Mouse (Mus musculus) lung, adult 2 months (tissue): ENCODE results near the gene Treh. TPM values are rescaled to one million over a fixed set of nuclear protein-coding genes. Genes with fewer than 3 reads are reported as not detected.

Source experiments
- DNase-seq: peaks from one replicate; pipeline ENCODE4 v3.0.0; 2022
- H3K4me1 ChIP-seq: fragments of 200-500 bp; 2 replicates; pipeline ENCODE4 v1.6.1; 2011; ENCODE audit warnings: low read length; ENCODE audit not compliant: control insufficient read depth, insufficient read depth
- H3K4me3 ChIP-seq: fragments of 200-500 bp; replicated peaks from 2 replicates; pipeline ENCODE3; 2011; ENCODE audit warnings: low read depth, mild to moderate bottlenecking, control low read depth, low read length; ENCODE audit errors: extremely low read depth
- CTCF ChIP-seq: fragments of 200-500 bp; IDR thresholded peaks from 2 replicates; pipeline ENCODE4 v1.5.1; 2011; ENCODE audit warnings: mild to moderate bottlenecking, low read length, control low read depth; ENCODE audit not compliant: insufficient read depth
- POLR2A ChIP-seq: fragments of 200-500 bp; IDR thresholded peaks from 2 replicates; pipeline ENCODE4 v1.6.1; 2011; ENCODE audit warnings: low read depth, mild to moderate bottlenecking, control low read depth, low read length, borderline replicate concordance; ENCODE audit errors: extremely low read depth
- WGBS: fragments of 180-500 bp; shearing (Covaris S2); methylation state at CpG from one replicate; pipeline ENCODE4 v1.1.7; 2018; 5-methylcytosine and 5-hydroxymethylcytosine counted together
- polyA plus RNA-seq: library from polyadenylated mRNA; depleted of rRNA; stranded (reverse); fragments of >200 nt; gene quantifications from 2 replicates; pipeline ENCODE4 v1.2.3, GENCODE M21; 2012

Gene Treh
- polyA plus RNA-seq, 1 experiment, result not detected

DNA sequence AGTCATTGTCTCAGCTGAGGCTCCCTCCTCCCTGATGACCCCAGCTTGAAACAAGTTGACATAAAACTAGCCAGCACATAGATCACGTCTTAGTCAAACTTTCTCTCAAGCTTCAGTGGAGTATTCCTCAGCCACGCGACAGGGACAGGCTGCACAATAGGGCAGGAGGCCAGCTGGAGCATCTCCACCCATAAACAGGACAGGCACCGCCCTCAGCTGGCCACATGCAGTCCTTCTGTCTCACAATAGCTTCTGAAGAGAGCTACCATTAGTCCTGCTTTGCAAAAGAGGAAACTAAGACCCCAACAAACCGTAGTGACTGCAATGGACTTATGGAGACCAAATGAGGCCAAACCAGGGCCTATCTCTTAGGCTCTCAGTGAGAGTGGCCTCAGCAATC is 27.6 kb upstream of the Treh start:
- DNase-seq, result peak; percentile 48
- WGBS, result 24% methylated on average over 5 of the region's 5 CpGs

DNA sequence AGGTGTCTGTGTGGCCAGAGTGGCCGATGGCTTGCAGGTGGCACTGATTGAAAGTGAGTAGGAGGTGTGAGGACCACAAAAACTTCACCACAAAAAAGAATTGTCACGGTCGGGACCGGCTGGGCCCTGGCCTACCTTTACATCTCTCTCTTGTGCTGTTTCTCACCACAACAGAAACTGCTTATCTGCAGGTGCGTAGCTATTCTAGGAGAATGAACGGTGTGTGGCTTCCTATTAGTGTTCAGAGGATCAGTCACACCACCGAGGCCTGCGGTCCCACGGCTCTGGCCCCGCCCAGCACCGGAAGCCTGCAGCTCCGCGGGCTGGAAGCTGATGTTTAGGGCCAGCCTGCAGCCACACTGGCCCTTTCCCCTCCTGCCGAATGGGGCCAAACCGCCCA is 27.1 kb upstream of the Treh start:
- Histone ChIP-seq H3K4me3 (no peak overlapping the region), H3K4me1 (peaks cover 7% of the 10 kb centered on the region)
- WGBS, result 37% methylated on average over 15 of the region's 15 CpGs
- DNase-seq, result no peak
- TF ChIP-seq CTCF (no peak), POLR2A (no peak)

More for the DNA sequence above, 27.6 kb upstream of the Treh start:
- Histone ChIP-seq H3K4me3 (no peak overlapping the region), H3K4me1 (peaks cover 7% of the 10 kb centered on the region)
- TF ChIP-seq POLR2A (no peak), CTCF (peak; percentile 35; the same call in 1 of the 2 replicates)

DNA sequence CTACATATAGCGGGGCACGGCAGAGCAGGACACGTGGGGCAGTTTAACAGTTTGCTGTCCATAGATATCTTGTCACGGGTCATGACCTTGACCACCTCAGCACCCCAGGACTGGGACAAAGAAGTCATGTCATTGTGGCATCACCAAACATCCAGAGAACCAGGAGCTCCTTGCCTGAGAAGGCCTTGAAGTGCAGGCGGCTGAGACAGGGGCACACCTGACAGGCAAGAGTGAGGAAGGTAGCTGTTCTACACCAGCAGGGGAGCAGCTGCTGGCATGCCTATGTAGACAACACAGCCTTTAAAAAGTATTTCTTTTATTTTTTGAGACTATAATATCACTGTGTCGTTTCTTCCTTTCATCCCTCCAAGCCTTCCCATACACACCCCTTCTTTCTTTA is 26.7 kb upstream of the Treh start:
- no peak for DNase-seq
- TF ChIP-seq CTCF, result no peak
- TF ChIP-seq POLR2A, result no peak
- 73% methylated on average over 6 of the region's 6 CpGs for WGBS
- H3K4me3 ChIP-seq, result no peak overlapping the region
- H3K4me1 ChIP-seq, result peaks cover 7% of the 10 kb centered on the region

DNA sequence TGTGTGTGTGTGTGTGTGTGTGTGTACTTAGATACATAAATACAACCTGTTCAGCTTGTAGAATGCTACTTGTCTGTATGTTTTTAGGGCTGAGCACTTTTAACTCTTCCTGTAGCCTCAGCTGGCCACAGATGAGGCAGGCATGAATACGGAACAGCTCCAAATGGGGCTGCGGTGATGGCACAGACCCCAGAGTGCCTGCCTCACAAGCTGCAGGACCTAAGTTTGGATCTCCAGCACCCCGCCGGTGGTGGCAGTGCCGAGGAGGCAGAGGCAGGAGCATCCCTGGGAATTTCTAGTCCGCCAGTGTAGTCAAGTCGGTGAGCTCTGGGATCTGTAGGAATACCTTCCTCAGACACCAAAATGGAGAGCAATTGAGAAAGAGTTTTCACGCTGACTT is 26.0 kb upstream of the Treh start:
- DNase-seq, result no peak
- 89% methylated on average over 8 of the region's 8 CpGs for WGBS
- TF ChIP-seq CTCF (no peak), POLR2A (no peak)
- Histone ChIP-seq H3K4me3 (no peak overlapping the region), H3K4me1 (peaks cover 7% of the 10 kb centered on the region)

DNA sequence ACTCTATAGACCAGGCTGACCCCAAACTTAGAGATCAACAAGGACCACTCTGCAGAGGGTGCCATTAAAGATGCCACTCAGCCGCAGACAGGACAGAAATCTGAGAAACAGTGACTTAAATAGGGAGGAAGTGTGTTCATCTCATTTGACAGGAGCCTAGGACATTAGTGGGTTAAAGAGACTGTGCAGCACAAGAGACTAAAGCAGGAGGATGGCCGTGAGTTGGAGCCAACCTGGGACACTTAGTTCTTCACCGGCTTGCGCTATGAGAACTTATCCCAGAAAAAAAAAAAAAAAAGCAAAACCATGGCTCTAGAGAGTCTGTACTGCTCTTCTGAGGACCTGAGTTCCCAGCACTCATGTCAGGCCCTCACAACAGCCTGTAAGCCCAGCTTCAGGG is 25.4 kb upstream of the Treh start:
- WGBS, result 76% methylated on average over 4 of the region's 4 CpGs
- TF ChIP-seq POLR2A (no peak), CTCF (no peak)
- DNase-seq, result no peak
- peaks cover 7% of the 10 kb centered on the region for H3K4me1 ChIP-seq
- H3K4me3 ChIP-seq, result no peak overlapping the region

DNA sequence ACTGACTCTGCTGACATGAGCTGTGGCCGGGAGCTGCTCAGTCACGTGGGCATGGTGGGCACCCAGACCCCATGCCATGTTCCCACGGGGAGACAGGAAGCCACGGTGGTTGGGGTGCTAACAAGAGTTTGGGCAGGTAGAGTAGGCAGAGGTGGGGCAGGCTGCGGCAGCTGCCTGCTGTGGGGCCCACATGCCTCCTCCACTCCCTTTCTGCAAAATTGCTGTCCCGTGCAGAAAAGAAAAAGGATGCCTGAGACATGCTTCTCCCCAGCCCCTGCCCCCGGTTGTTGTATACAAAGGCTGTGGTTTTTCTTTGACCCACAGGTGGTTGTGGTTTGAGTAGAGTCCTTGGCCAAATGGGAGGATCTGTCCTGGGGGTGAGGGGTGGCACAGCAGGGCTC is 24.2 kb upstream of the Treh start:
- TF ChIP-seq POLR2A (no peak), CTCF (no peak)
- DNase-seq, result no peak
- Histone ChIP-seq H3K4me1 (peaks cover 7% of the 10 kb centered on the region), H3K4me3 (no peak overlapping the region)
- WGBS, result 55% methylated on average over 7 of the region's 7 CpGs

DNA sequence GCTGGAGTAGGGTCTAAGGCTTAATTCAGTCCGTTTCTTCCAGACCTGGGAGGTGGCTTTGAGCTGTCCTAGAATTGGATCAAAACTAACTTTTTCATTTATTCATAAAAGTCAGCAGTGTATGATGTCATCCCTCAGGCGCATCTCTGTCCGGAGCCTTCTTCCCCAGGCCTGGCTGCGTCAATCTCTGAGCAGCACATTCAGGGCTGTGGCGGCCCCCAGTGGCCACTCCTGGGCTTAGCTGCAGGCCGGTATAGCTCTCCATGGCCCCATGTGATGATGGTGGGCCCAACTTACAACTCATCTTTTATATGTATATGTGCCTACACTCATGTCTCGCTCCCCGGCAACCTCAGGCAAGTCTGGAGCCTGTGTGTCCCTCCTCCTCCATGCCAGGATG is 21.0 kb upstream of the Treh start:
- 14% methylated on average over 8 of the region's 8 CpGs for WGBS
- TF ChIP-seq POLR2A (no peak), CTCF (peak; percentile 73)
- peaks cover 3% of the 10 kb centered on the region; the same call in 1 of the 2 replicates for H3K4me1 ChIP-seq
- DNase-seq, result peak; percentile 63
- no peak overlapping the region for H3K4me3 ChIP-seq

DNA sequence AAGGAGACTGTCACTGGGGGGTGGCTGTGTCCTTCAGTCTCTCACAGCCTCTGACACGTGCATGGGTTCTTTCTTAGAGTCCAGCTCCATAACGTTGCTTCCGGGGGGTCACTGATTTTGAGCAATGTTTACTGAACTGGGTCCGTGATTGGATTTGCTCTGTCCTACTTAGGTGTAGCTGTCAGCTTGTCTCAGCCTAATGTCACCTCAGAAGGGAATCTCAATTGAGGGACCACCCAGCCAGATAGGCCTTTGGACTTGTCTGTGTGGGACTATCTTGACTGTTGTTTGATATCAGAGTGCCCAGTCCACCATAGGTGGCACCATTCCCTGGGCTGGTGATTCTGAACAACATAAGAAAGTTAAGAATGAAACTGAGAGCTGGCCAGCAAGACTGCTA is 19.1 kb upstream of the Treh start:
- WGBS, result 82% methylated on average over 4 of the region's 4 CpGs
- Histone ChIP-seq H3K4me1 (peaks cover 3% of the 10 kb centered on the region; the same call in 1 of the 2 replicates), H3K4me3 (no peak overlapping the region)
- TF ChIP-seq CTCF, result no peak
- no peak for TF ChIP-seq POLR2A
- DNase-seq, result no peak

DNA sequence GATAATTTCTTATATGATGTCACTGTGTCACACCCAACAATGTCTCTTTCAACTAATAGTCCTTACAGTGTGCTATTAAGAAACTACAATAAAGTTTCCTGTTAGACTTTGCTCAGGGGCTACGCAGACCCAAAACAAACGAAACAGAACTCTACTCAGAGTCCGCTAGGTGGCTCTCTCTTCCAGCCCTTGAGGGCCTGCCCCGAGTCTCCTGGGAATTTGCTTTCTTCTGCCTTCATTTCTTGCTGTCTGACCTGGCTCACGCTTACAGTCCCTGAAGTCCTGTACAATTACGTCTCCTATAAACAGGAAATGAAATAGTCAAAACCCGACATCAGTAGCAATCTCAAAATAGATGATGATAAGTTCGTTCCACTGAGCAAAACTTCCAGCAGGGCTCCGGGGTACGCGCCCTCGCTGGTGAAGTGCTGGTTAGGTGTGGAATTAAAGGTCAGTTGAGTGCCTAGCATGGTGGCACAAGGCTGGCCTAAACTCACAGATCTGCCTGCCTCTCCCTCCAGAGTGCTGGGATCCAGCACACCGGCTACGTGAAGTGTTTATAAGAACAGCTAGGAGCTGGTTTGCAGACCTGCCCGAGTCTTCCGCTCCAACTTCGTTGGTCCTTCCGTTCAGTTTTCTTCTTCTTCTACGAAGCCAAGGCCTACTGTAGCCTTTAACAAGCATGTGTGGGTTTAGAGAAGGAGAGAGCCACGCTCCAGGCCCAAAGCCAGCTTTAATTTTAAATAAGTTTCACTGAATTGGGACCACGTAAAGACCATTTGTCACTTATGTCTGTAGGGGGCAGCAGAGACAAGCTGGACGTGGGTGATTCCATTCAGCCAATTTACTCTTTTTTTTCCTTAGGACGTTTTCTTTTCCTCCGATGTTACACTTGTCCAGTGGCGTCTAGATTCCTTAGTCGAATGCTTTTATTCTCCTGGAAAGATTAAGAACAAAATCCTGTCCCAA is 17.7 kb upstream of the Treh start:
- H3K4me1 ChIP-seq, result peaks cover 3% of the 10 kb centered on the region; the same call in 1 of the 2 replicates
- TF ChIP-seq POLR2A (no peak), CTCF (peak; percentile 71)
- 14% methylated on average over 26 of the region's 26 CpGs for WGBS
- peak overlapping the region; percentile 52 for H3K4me3 ChIP-seq
- DNase-seq, result peak; percentile 50

DNA sequence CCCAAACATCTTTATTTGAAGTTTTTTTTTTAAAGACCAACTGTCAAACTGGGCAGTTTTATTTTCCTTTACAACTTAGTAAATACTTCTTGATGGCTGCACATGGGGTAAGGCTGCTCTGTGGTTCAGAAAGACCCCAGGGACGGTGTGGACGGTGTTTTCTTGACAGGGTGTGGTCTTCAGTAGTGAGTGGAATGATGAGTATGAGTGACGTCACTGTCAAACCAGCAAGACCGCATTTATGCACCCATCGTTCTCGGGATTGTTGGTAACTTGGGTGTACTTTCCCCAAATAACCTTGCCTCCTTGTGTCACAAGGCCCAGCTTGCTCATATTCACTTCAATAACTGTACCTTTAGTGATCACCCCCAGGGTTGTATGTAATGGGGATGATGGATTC is 9.3 kb upstream of the Treh start:
- H3K4me1 ChIP-seq, result no peaks in the 10 kb centered on the region
- TF ChIP-seq CTCF (no peak), POLR2A (no peak)
- 79% methylated on average over 6 of the region's 6 CpGs for WGBS
- no peak overlapping the region for H3K4me3 ChIP-seq
- no peak for DNase-seq

DNA sequence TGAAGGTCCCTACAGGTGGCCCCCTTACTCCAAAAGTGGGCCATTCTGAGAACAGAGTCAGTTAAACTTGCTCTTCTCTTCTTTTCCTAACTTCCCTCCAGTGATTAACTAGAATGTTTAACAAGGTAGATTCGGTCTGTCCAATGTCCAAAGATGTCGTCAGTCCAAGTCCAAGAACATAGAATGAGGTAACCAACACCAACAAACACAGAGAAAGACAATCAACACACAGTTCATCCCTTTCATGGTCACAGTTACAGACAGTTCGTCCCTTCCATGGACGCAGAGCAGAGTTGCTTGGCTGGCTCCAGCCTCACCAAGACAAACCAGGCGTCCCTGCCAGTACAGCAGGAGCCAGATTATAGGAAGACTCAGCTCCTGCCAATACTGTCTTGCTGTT is 1.6 kb upstream of the Treh start:
- no peak overlapping the region for H3K4me3 ChIP-seq
- no peaks in the 10 kb centered on the region for H3K4me1 ChIP-seq
- DNase-seq, result no peak
- 83% methylated on average over 5 of the region's 5 CpGs for WGBS
- TF ChIP-seq CTCF (no peak), POLR2A (no peak)
